Mouse (Mus musculus) cerebellum, adult 2 months (tissue): ENCODE measurements at regions not wholly inside any gene's neighbourhood (a gene's known extent, or its start where the extent isn't known, plus 50 kb on each side); places are given as distances from the start of the nearest gene placed in this dataset.

Experiments used
- DNase-seq, 2 experiments: peaks; one replicate each; pipeline ENCODE4 v3.0.0; 2021
- H3K27ac ChIP-seq: fragments of 200-500 bp; 2 replicates; pipeline ENCODE4 v1.5.1; 2012; ENCODE audit warnings: low read length, control low read depth, inconsistent platforms; ENCODE audit not compliant: insufficient read depth
- H3K27me3 ChIP-seq: fragments of 200-500 bp; 2 replicates; pipeline ENCODE4 v1.6.1; 2012; ENCODE audit warnings: inconsistent platforms, mild to moderate bottlenecking, low read length, moderate library complexity; ENCODE audit not compliant: control insufficient read depth, insufficient read depth
- H3K4me1 ChIP-seq: fragments of 200-500 bp; 2 replicates; pipeline ENCODE4 v1.6.1; 2011; ENCODE audit warnings: low read length; ENCODE audit not compliant: control insufficient read depth, insufficient read depth
- H3K4me3 ChIP-seq: fragments of 200-500 bp; replicated peaks from 2 replicates; pipeline ENCODE3; 2011; ENCODE audit warnings: mild to moderate bottlenecking, low read depth, low read length, control low read depth; ENCODE audit not compliant: insufficient read depth
- CTCF ChIP-seq: fragments of 200-500 bp; IDR thresholded peaks from 2 replicates; pipeline ENCODE4 v1.5.1; 2011; ENCODE audit warnings: low read depth, mild to moderate bottlenecking, control low read depth, low read length, moderate library complexity, borderline replicate concordance; ENCODE audit not compliant: insufficient read depth
- POLR2A ChIP-seq: fragments of 200-500 bp; IDR thresholded peaks from 2 replicates; pipeline ENCODE4 v1.6.1; 2011; ENCODE audit warnings: low read length, control low read depth, borderline replicate concordance; ENCODE audit not compliant: insufficient read depth
- WGBS: fragments of 180-500 bp; shearing (Covaris S2); methylation state at CpG from one replicate; pipeline ENCODE4 v1.1.7; 2018; 5-methylcytosine and 5-hydroxymethylcytosine counted together

GRCm38 (mm10) chr9:5752686-5753301 lies 407.6 kb downstream of the Casp12 start:
- no peak overlapping the region for H3K27ac ChIP-seq
- H3K4me3 ChIP-seq: no peak overlapping the region
- H3K27me3 ChIP-seq: no peaks in the 10 kb centered on the region
- DNase-seq: no peak
- no peaks in the 10 kb centered on the region for H3K4me1 ChIP-seq
- no peak for TF ChIP-seq POLR2A
- no peak for TF ChIP-seq CTCF

GRCm38 (mm10) chr9:5753785-5754184 lies 408.6 kb downstream of the Casp12 start:
- no peaks in the 10 kb centered on the region for H3K4me1 ChIP-seq
- 61% methylated on average over 3 of the region's 3 CpGs for WGBS
- no peak overlapping the region for H3K4me3 ChIP-seq
- no peaks in the 10 kb centered on the region for H3K27me3 ChIP-seq
- TF ChIP-seq POLR2A: no peak
- no peak for TF ChIP-seq CTCF
- no peak for DNase-seq
- H3K27ac ChIP-seq: no peak overlapping the region

- Histone ChIP-seq H3K4me1 (no peaks in the 10 kb centered on the region), H3K27ac (no peak overlapping the region), H3K4me3 (no peak overlapping the region), H3K27me3 (no peaks in the 10 kb centered on the region)
- DNase-seq: no peak
- TF ChIP-seq CTCF (no peak), POLR2A (no peak)
- 84% methylated on average over 2 of the region's 2 CpGs for WGBS
These were observed 407.2 kb upstream of the Pdgfd start for GRCm38 (mm10) chr9:5761215-5761614.

GRCm38 (mm10) chr9:5769927-5770326 lies 398.5 kb upstream of the Pdgfd start:
- WGBS: 95% methylated on average over 2 of the region's 2 CpGs
- H3K4me1 ChIP-seq: no peaks in the 10 kb centered on the region
- no peaks in the 10 kb centered on the region for H3K27me3 ChIP-seq
- TF ChIP-seq POLR2A (no peak), CTCF (no peak)
- no peak overlapping the region for H3K4me3 ChIP-seq
- H3K27ac ChIP-seq: no peak overlapping the region
- DNase-seq: no peak

- H3K27ac ChIP-seq: no peak overlapping the region
- no peak for TF ChIP-seq CTCF
- no peak for TF ChIP-seq POLR2A
- H3K4me1 ChIP-seq: no peaks in the 10 kb centered on the region
- H3K27me3 ChIP-seq: no peaks in the 10 kb centered on the region
- H3K4me3 ChIP-seq: no peak overlapping the region
- no peak for DNase-seq
These were observed 397.2 kb upstream of the Pdgfd start for GRCm38 (mm10) chr9:5771158-5771557.
